Mouse (Mus musculus) G1E (cell line): ENCODE measurements around the gene Gria1.

Source experiments
- CTCF ChIP-seq: IDR thresholded peaks from 2 replicates; pipeline ENCODE4 v1.5.1; 2012; ENCODE audit warnings: low read depth, low read length, inconsistent platforms, mixed read lengths
- GATA1 ChIP-seq: IDR thresholded peaks from 2 replicates; pipeline ENCODE4 v1.6.1; 2012; ENCODE audit warnings: borderline replicate concordance, low read length, inconsistent platforms, mixed read lengths
- GATA2 ChIP-seq: IDR thresholded peaks from 2 replicates; pipeline ENCODE4 v1.6.1; 2012; ENCODE audit warnings: low read depth, low read length, inconsistent platforms, borderline replicate concordance
- POLR2AphosphoS5 ChIP-seq: IDR thresholded peaks from 2 replicates; pipeline ENCODE4 v1.6.1; 2012; ENCODE audit warnings: low read depth, low read length, inconsistent platforms; ENCODE audit not compliant: insufficient replicate concordance
- TAL1 ChIP-seq: conservative IDR thresholded peaks from 2 replicates; pipeline ENCODE4 v1.6.1; 2012; ENCODE audit warnings: low read depth, low read length, inconsistent platforms, mixed read lengths

DNA sequence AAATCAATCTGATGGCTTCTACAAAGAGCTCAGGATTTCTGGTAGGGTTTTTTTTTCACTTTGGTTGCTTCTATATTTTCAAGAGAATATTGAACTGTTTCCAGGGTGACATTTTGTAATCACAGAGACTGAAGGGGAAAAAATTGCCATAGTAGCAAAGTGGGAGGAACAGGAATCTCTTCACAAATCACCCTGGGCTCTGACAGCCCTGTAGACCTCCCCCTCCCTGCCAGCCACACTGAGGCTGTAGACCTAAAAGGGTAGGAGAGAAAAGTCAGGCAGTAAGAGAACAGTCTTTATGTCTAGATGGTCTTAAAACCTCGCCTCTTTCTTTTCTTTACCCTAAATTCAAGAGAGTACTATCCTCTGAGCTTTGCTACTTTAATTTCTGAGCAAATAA lies 38.4 kb upstream of the Gria1 start:
- TF ChIP-seq GATA2: no peak
- TF ChIP-seq CTCF: no peak
- TF ChIP-seq POLR2AphosphoS5: no peak
- no peak for TF ChIP-seq GATA1
- TF ChIP-seq TAL1: no peak
